8 mouse cellular contexts compared by ENCODE assay signal in genomic region chr19:28009587-28010281, GRCm38 (mm10). TPM values are rescaled to one million over a fixed set of nuclear protein-coding genes. Genes with fewer than 3 reads are reported as not detected.
A peak's percentile ranks its signal among the peaks of the same experiment; 100 is the strongest.
DNase-seq lines count a peak whose midpoint lies in the region; ATAC-seq and TF ChIP-seq lines count a peak whose summit lies in the region.

No protein-coding gene starts in this region.

- no peaks in the 10 kb centered on the region for H3K27me3 ChIP-seq in heart, postnatal 0 days (ENCODE audit: control insufficient read depth, insufficient read depth, low read length)
- H3K27me3 ChIP-seq in megakaryocyte, embryonic 14.5 days (replicated peaks): no peaks in the 10 kb centered on the region

- peak overlapping the region; percentile 92 for H3K9ac ChIP-seq in heart, postnatal 0 days (replicated peaks; ENCODE audit: low read depth, low read length)

- peak overlapping the region; percentile 100 for H3K27ac ChIP-seq in heart, postnatal 0 days (ENCODE audit: low read depth)

- no peaks in the 10 kb centered on the region for H3K36me3 ChIP-seq in heart, postnatal 0 days (replicated peaks; ENCODE audit: control insufficient read depth, insufficient read depth, low read length)
- H3K36me3 ChIP-seq in megakaryocyte, embryonic 14.5 days (replicated peaks; ENCODE audit: low read length): no peaks in the 10 kb centered on the region

- H3K4me2 ChIP-seq in heart, postnatal 0 days (ENCODE audit: low read depth, low read length): peak overlapping the region; percentile 87

- no peaks in the 10 kb centered on the region for H3K9me3 ChIP-seq in heart, postnatal 0 days (replicated peaks; ENCODE audit: control insufficient read depth, low read length)
- no peaks in the 10 kb centered on the region for H3K9me3 ChIP-seq in megakaryocyte, embryonic 14.5 days

- no peak for TF ChIP-seq EP300 in heart, postnatal 0 days (IDR thresholded peaks at IDR 0.05; ENCODE audit: low read depth)

- peak overlapping the region; percentile 99 for H3K4me3 ChIP-seq in heart, postnatal 0 days (ENCODE audit: low read depth, low read length)
- peak overlapping the region; percentile 99 for H3K4me3 ChIP-seq in megakaryocyte, embryonic 14.5 days (replicated peaks)

- H3K4me1 ChIP-seq in heart, postnatal 0 days (ENCODE audit: control insufficient read depth, insufficient read depth): peaks cover 5% of the 10 kb centered on the region
- H3K4me1 ChIP-seq in megakaryocyte, embryonic 14.5 days: peaks cover 16% of the 10 kb centered on the region

- peak; percentile 41 for DNase-seq in R1 (ENCODE audit: low read depth, low spot score)
- peak; percentile 87 for DNase-seq in embryo, embryonic 10.5 days (ENCODE audit: low spot score)
- DNase-seq in heart, postnatal 0 days (ENCODE audit: low spot score): no peak
- DNase-seq in layer of hippocampus, postnatal 10 days (ENCODE audit: low spot score in 2 of 2): peak; percentile 32 to 39
- peak; percentile 8 for DNase-seq in spleen, adult 12 weeks (ENCODE audit: low spot score)
- no peak for DNase-seq in urinary bladder, adult 18-20 months (ENCODE audit: low spot score in 2 of 2)

- under 1% methylated on average over 5 of the region's 5 CpGs for WGBS in heart, postnatal 0 days

- peak; percentile 50 for ATAC-seq in CD4-positive, CD25-positive, alpha-beta regulatory T cell, adult 4 months
- no peak for ATAC-seq in heart, postnatal 0 days (ENCODE audit: insufficient read depth, low read depth)

- TF ChIP-seq CTCF in heart, postnatal 0 days (IDR thresholded peaks at IDR 0.05; ENCODE audit: low read depth): no peak

RNA-seq across cellular contexts. Expression of gene Rfx3, which starts 1.2 kb away (rescaled TPM):
- polyA plus RNA-seq in CD4-positive, CD25-positive, alpha-beta regulatory T cell, adult 4 months (2017; shearing (Covaris generic)): 1 to 10 TPM; 5.9 to 8.7 TPM
- 1.2 and 6.8 TPM in 2 replicates for total RNA-seq in heart, postnatal 0 days (2014; rRNA removed; ENCODE audit: low replicate concordance)
- 1.6 and 2.0 TPM in 2 replicates for polyA plus RNA-seq in heart, postnatal 0 days (2015; fragmentation: Nextera tagmentation; extraction: Ambion mirVana)
- total RNA-seq in layer of hippocampus, postnatal 10 days (2021): 10 to 100 TPM; 83.1 to 91.1 TPM
- polyA plus RNA-seq in megakaryocyte, embryonic 14.5 days (2012; ENCODE audit: insufficient read depth, low replicate concordance): 0.43 TPM in 1 of 2 replicates, not detected in the other

Comparison
In these comparisons a context has a peak if more than half of its experiments do, and no peak if none do; other contexts are left out.
1. DNase-seq: peak in R1 (single experiment), embryo, embryonic 10.5 days (single experiment), layer of hippocampus, postnatal 10 days (2 of 2) and spleen, adult 12 weeks (single experiment); none in heart, postnatal 0 days (single experiment) and urinary bladder, adult 18-20 months (0 of 2).